Mouse (Mus musculus): ENCODE measurements around the gene Fam3b. TPM values are rescaled to one million over a fixed set of nuclear protein-coding genes. Genes with fewer than 3 reads are reported as not detected.

Fam3b gene
- total and polyA plus RNA-seq, 2 experiments, result 0.65 TPM; not detected in 1

DNA sequence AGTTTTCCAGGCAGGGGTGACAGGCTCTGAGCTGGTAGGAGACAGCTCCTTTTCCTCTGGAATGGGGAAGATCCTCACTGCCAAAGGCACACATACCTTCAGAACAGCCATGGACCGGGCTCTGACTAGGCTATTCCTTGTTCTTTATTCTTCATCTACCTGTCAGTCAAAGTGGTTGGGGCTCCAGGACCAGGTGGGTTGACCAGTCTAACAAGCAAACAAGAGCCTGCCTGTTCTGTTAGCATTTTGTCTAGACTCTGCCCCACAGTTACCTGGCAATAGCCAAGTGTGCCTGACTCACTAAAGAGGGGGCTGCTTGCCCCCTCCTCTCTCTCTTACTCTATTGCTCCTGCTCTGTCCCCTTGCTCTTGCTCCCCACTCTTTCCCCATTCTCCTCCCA, 22.2 kb downstream of the Fam3b start:
- no peaks in the 10 kb centered on the region for H3K79me2 ChIP-seq (ENCODE audit: control insufficient read depth, insufficient read depth, low read length)
- H3K27ac ChIP-seq (replicated peaks; ENCODE audit: insufficient read depth, low read depth, low read length), result no peak overlapping the region
- H3K4me3 ChIP-seq (ENCODE audit: insufficient read depth, low read depth, low read length), result no peak overlapping the region
- no peaks in the 10 kb centered on the region for H3K36me3 ChIP-seq (ENCODE audit: control insufficient read depth, insufficient read depth, low read length)
- DNase-seq (ENCODE audit: extremely low read depth, low read depth, low spot score), result no peak
- H3K9ac ChIP-seq (ENCODE audit: low read depth, low read length), result no peak overlapping the region
- TF ChIP-seq CTCF (IDR thresholded peaks at IDR 0.05; ENCODE audit: low read depth, low read length) (no peak), POLR2A (IDR thresholded peaks at IDR 0.05; ENCODE audit: extremely low read depth, insufficient read depth, low read length) (no peak)
- H3K27me3 ChIP-seq (ENCODE audit: control insufficient read depth, insufficient read depth, low read length), result no peaks in the 10 kb centered on the region
- 32% methylated on average over 1 of the region's 1 CpGs for WGBS
- no peaks in the 10 kb centered on the region for H3K4me1 ChIP-seq (ENCODE audit: control insufficient read depth, insufficient read depth, low read length)

DNA sequence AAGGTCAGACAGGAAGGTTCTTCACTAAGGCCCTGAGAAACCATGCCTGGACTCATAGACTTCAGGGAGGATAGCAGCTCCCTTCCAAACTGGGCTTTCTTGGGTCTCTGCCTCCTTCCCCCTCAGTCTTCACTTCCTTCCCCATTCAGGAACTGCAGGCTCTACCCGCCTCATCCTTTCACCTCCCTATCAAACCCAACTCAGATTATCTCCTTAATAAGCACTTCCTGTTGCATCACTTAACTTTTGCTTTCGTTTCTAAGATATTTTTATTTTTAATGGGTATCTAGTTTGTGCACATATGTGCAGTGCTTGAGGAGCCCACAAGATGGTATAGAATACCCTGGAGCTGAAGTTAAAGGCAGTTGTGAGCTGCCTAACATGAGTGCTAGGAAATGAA, 36.0 kb downstream of the Fam3b start:
- Histone ChIP-seq H3K79me2 (ENCODE audit: control insufficient read depth, insufficient read depth, low read length) (no peaks in the 10 kb centered on the region), H3K27ac (replicated peaks; ENCODE audit: insufficient read depth, low read depth, low read length) (no peak overlapping the region), H3K27me3 (ENCODE audit: control insufficient read depth, insufficient read depth, low read length) (no peaks in the 10 kb centered on the region), H3K9ac (ENCODE audit: low read depth, low read length) (no peak overlapping the region), H3K36me3 (ENCODE audit: control insufficient read depth, insufficient read depth, low read length) (no peaks in the 10 kb centered on the region), H3K4me3 (ENCODE audit: insufficient read depth, low read depth, low read length) (no peak overlapping the region), H3K4me1 (ENCODE audit: control insufficient read depth, insufficient read depth, low read length) (peaks cover 2% of the 10 kb centered on the region; the same call in 1 of the 2 replicates)
- peak; percentile 19 for DNase-seq (ENCODE audit: extremely low read depth, low read depth, low spot score)
- 53% methylated on average over 2 of the region's 2 CpGs for WGBS
- no peak for TF ChIP-seq POLR2A (IDR thresholded peaks at IDR 0.05; ENCODE audit: extremely low read depth, insufficient read depth, low read length)
- no peak for TF ChIP-seq CTCF (IDR thresholded peaks at IDR 0.05; ENCODE audit: low read depth, low read length)

DNA sequence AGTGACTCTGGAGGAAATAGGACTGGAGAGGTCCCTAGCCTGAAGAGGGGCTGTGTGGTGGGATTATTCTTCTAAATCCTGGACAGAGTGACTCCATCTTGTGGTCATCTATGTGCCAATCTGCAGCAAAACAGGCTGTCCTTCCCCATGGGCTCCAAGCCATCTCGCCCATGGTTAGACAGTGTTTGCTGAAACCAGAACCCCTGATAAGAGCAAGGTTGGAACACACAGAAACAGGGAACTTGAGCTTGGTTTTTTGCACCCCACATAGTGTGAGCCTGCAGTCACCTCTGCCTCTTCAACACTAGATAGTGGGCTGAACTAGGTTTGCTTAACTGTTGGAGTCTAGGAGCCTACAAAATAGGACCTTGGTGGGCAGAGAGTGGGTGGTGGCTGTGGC, 38.1 kb downstream of the Fam3b start:
- H3K36me3 ChIP-seq (ENCODE audit: control insufficient read depth, insufficient read depth, low read length), result no peaks in the 10 kb centered on the region
- H3K4me3 ChIP-seq (ENCODE audit: insufficient read depth, low read depth, low read length), result no peak overlapping the region
- WGBS, result 64% methylated on average over 1 of the region's 1 CpGs
- H3K4me1 ChIP-seq (ENCODE audit: control insufficient read depth, insufficient read depth, low read length), result peaks cover 2% of the 10 kb centered on the region; the same call in 1 of the 2 replicates
- no peak overlapping the region for H3K27ac ChIP-seq (replicated peaks; ENCODE audit: insufficient read depth, low read depth, low read length)
- no peaks in the 10 kb centered on the region for H3K79me2 ChIP-seq (ENCODE audit: control insufficient read depth, insufficient read depth, low read length)
- H3K27me3 ChIP-seq (ENCODE audit: control insufficient read depth, insufficient read depth, low read length), result no peaks in the 10 kb centered on the region
- TF ChIP-seq POLR2A (IDR thresholded peaks at IDR 0.05; ENCODE audit: extremely low read depth, insufficient read depth, low read length), result no peak
- TF ChIP-seq CTCF (IDR thresholded peaks at IDR 0.05; ENCODE audit: low read depth, low read length), result no peak
- no peak for DNase-seq (ENCODE audit: extremely low read depth, low read depth, low spot score)
- H3K9ac ChIP-seq (ENCODE audit: low read depth, low read length), result no peak overlapping the region

DNA sequence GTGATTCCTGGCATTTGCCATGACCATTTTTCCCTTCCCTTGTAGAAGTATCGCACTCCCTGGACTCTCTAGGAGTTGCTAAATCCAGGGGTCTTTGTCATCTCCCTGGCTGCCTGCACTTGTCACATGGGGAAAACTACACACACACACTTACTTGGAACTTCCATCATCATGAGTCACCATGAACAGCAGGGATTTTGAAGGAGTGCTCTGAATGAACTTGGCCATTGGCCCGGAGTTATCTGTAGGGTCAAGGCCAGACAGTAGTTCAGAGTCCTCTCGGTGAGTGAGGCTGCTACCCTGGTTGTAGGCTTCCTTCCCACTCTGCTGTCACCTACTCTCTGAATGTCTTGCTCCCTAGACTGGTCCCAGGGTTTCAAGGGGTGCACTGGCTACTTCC, 39.0 kb downstream of the Fam3b start:
- no peak overlapping the region for H3K27ac ChIP-seq (replicated peaks; ENCODE audit: insufficient read depth, low read depth, low read length)
- TF ChIP-seq POLR2A (IDR thresholded peaks at IDR 0.05; ENCODE audit: extremely low read depth, insufficient read depth, low read length) (no peak), CTCF (IDR thresholded peaks at IDR 0.05; ENCODE audit: low read depth, low read length) (no peak)
- no peaks in the 10 kb centered on the region for H3K79me2 ChIP-seq (ENCODE audit: control insufficient read depth, insufficient read depth, low read length)
- WGBS, result 21% methylated on average over 3 of the region's 3 CpGs
- peak; percentile 78 for DNase-seq (ENCODE audit: extremely low read depth, low read depth, low spot score)
- H3K4me1 ChIP-seq (ENCODE audit: control insufficient read depth, insufficient read depth, low read length), result peaks cover 2% of the 10 kb centered on the region; the same call in 1 of the 2 replicates
- H3K36me3 ChIP-seq (ENCODE audit: control insufficient read depth, insufficient read depth, low read length), result no peaks in the 10 kb centered on the region
- no peak overlapping the region for H3K9ac ChIP-seq (ENCODE audit: low read depth, low read length)
- no peak overlapping the region for H3K4me3 ChIP-seq (ENCODE audit: insufficient read depth, low read depth, low read length)
- H3K27me3 ChIP-seq (ENCODE audit: control insufficient read depth, insufficient read depth, low read length), result no peaks in the 10 kb centered on the region

DNA sequence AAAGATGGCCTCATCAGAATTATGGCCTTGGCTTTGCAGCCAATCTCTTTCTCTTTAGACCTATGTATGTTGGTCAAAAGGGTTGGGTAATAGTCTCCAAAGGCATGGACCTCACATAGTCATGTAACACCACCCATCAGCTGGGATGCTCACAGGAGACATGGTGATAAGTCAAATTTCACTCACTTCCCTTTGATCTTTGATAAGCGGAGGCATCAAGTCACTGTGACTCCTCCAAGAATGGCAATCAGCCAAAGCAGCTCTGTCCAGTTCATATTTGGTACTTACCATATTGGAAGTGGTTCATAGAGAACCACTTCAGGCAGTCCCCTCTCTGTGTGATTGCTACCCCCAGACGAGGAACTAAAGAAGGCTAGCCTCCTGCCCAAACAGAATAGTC, 39.9 kb downstream of the Fam3b start:
- Histone ChIP-seq H3K9ac (ENCODE audit: low read depth, low read length) (no peak overlapping the region), H3K27me3 (ENCODE audit: control insufficient read depth, insufficient read depth, low read length) (no peaks in the 10 kb centered on the region), H3K79me2 (ENCODE audit: control insufficient read depth, insufficient read depth, low read length) (no peaks in the 10 kb centered on the region), H3K4me3 (ENCODE audit: insufficient read depth, low read depth, low read length) (no peak overlapping the region), H3K36me3 (ENCODE audit: control insufficient read depth, insufficient read depth, low read length) (no peaks in the 10 kb centered on the region), H3K27ac (replicated peaks; ENCODE audit: insufficient read depth, low read depth, low read length) (no peak overlapping the region), H3K4me1 (ENCODE audit: control insufficient read depth, insufficient read depth, low read length) (peaks cover 2% of the 10 kb centered on the region; the same call in 1 of the 2 replicates)
- 96% methylated on average over 2 of the region's 2 CpGs for WGBS
- TF ChIP-seq POLR2A (IDR thresholded peaks at IDR 0.05; ENCODE audit: extremely low read depth, insufficient read depth, low read length) (no peak), CTCF (IDR thresholded peaks at IDR 0.05; ENCODE audit: low read depth, low read length) (no peak)
- no peak for DNase-seq (ENCODE audit: extremely low read depth, low read depth, low spot score)

DNA sequence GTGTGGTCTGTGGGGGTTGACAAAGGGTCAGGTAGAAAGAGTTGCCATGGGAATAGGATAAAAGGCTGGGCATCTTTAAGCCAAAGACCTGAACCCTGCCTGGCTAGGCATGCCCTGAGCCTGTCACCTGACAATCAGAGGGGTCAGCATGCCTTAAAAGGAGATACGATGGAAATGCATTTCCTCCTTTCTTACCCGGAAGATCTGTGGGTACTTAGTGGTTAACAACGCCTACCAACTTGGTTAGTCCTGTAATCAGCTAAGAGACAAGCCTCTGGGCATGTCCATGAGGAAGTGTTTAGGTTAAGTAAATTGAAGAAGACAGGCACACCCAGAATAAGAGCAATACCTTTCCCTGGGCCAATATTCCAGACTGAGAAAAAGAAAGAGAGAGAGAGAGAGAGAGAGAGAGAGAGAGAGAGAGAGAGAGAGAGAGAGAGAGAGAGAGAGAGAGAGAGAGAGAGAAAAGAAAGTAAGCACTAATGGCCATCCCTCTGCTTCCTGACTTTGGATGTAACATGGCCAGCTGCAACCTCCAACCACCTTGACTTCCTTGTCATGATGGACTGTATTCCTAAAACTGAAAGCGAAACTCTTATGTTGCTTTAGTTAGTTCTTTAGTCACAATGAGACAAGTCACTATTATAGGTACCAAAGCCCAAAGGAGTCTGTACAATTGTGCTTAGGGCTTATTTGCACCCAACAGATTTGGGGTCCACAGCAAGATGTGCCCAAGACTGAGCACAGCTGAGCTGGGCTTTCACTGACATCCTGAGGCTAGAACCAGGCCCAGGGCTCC, 46.4 kb downstream of the Fam3b start:
- H3K4me1 ChIP-seq (ENCODE audit: control insufficient read depth, insufficient read depth, low read length), result peaks cover 4% of the 10 kb centered on the region; the same call in 1 of the 2 replicates
- no peaks in the 10 kb centered on the region for H3K36me3 ChIP-seq (ENCODE audit: control insufficient read depth, insufficient read depth, low read length)
- H3K9ac ChIP-seq (ENCODE audit: low read depth, low read length), result no peak overlapping the region
- H3K27ac ChIP-seq (replicated peaks; ENCODE audit: insufficient read depth, low read depth, low read length), result no peak overlapping the region
- no peak for DNase-seq (ENCODE audit: extremely low read depth, low read depth, low spot score)
- no peaks in the 10 kb centered on the region for H3K79me2 ChIP-seq (ENCODE audit: control insufficient read depth, insufficient read depth, low read length)
- 84% methylated on average over 4 of the region's 4 CpGs for WGBS
- TF ChIP-seq CTCF (IDR thresholded peaks at IDR 0.05; ENCODE audit: low read depth, low read length) (no peak), POLR2A (IDR thresholded peaks at IDR 0.05; ENCODE audit: extremely low read depth, insufficient read depth, low read length) (no peak)
- no peaks in the 10 kb centered on the region for H3K27me3 ChIP-seq (ENCODE audit: control insufficient read depth, insufficient read depth, low read length)
- H3K4me3 ChIP-seq (ENCODE audit: insufficient read depth, low read depth, low read length), result no peak overlapping the region
